13 mouse cellular contexts compared by ENCODE assay signal in genomic region chr4:63400541-63401306, GRCm38 (mm10). TPM values are rescaled to one million over a fixed set of nuclear protein-coding genes. Genes with fewer than 3 reads are reported as not detected.
A peak's percentile ranks its signal among the peaks of the same experiment; 100 is the strongest.
DNase-seq lines count a peak whose midpoint lies in the region; ATAC-seq and TF ChIP-seq lines count a peak whose summit lies in the region.
"Had no signal": no experiment of that assay in that cellular context is flagged by ENCODE, and none has a peak within 500 bp of the region (broad histone marks: within the 10 kb centered on the region; RNA-seq: fewer than 3 reads in every experiment).

No protein-coding gene starts in this region.

- peak; percentile 11 for DNase-seq in 416B (ENCODE audit: low read depth)
- DNase-seq in left cerebral cortex, postnatal 14 days (ENCODE audit: low spot score in 2 of 2) = no peak
- no peak for DNase-seq in frontal cortex, postnatal 10 days (ENCODE audit: low spot score in 2 of 2)
- DNase-seq in cerebellum, adult 9-10 months = no peak
- DNase-seq: forebrain, postnatal 0 days; left cerebral cortex, postnatal 4 days had no signal

- H3K27ac ChIP-seq in forebrain, embryonic 13.5 days = no peak overlapping the region
- no peak overlapping the region for H3K27ac ChIP-seq in forebrain, embryonic 15.5 days (replicated peaks)
- H3K27ac ChIP-seq in embryonic fibroblast, embryonic 13.5 days (ENCODE audit: insufficient read depth, low read length) = peak overlapping the region; percentile 84
- H3K27ac ChIP-seq: neural tube, embryonic 15.5 days had no signal

- 94% methylated on average over 18 of the region's 18 CpGs for WGBS in forebrain, embryonic 13.5 days
- WGBS in forebrain, embryonic 15.5 days = 90% methylated on average over 18 of the region's 18 CpGs

- no peaks in the 10 kb centered on the region for H3K9me3 ChIP-seq in forebrain, embryonic 13.5 days (replicated peaks)
- no peaks in the 10 kb centered on the region for H3K9me3 ChIP-seq in forebrain, embryonic 15.5 days
- H3K9me3 ChIP-seq: neural tube, embryonic 15.5 days had no signal

- H3K9ac ChIP-seq in forebrain, embryonic 13.5 days = no peak overlapping the region
- no peak overlapping the region for H3K9ac ChIP-seq in forebrain, embryonic 15.5 days (replicated peaks)
- H3K9ac ChIP-seq: forebrain, postnatal 0 days; neural tube, embryonic 15.5 days had no signal

- intact Hi-C loops in left cerebral cortex, postnatal 14 days (cut with DNase I) = loop anchor here (10.0 kb wide), 1 partner anchor 216 kb away; no protein-coding TSS in a partner anchor

- TF ChIP-seq CTCF in embryonic fibroblast, embryonic 13.5 days (IDR thresholded peaks at IDR 0.05; ENCODE audit: borderline replicate concordance, insufficient read depth, low read length) = no peak

- peak overlapping the region; percentile 55; the same call in 1 of the 2 replicates for H3K4me2 ChIP-seq in forebrain, embryonic 13.5 days
- no peak overlapping the region for H3K4me2 ChIP-seq in forebrain, embryonic 15.5 days (replicated peaks)
- H3K4me2 ChIP-seq: neural tube, embryonic 15.5 days had no signal

- ATAC-seq in forebrain, embryonic 13.5 days = no peak
- no peak for ATAC-seq in forebrain, embryonic 15.5 days (replicated peaks)
- ATAC-seq in megakaryocyte progenitor cell, adult 5-6 weeks (replicated peaks; ENCODE audit: poor library complexity) = peak; percentile 27
- ATAC-seq: forebrain, postnatal 0 days had no signal

- TF ChIP-seq POLR2A in embryonic fibroblast, embryonic 13.5 days (IDR thresholded peaks at IDR 0.05; ENCODE audit: low read depth, low read length) = no peak

- H3K4me1 ChIP-seq in forebrain, embryonic 13.5 days = peaks cover 77% of the 10 kb centered on the region
- peaks cover 67% of the 10 kb centered on the region for H3K4me1 ChIP-seq in forebrain, embryonic 15.5 days
- H3K4me1 ChIP-seq in embryonic fibroblast, embryonic 13.5 days (ENCODE audit: control insufficient read depth, insufficient read depth, low read length) = peaks cover 29% of the 10 kb centered on the region

- H3K27me3 ChIP-seq in forebrain, embryonic 13.5 days = no peaks in the 10 kb centered on the region
- no peaks in the 10 kb centered on the region for H3K27me3 ChIP-seq in forebrain, embryonic 15.5 days
- H3K27me3 ChIP-seq: neural tube, embryonic 15.5 days had no signal

- no peak overlapping the region for H3K4me3 ChIP-seq in forebrain, embryonic 13.5 days
- H3K4me3 ChIP-seq in forebrain, embryonic 15.5 days = no peak overlapping the region
- H3K4me3 ChIP-seq in embryonic fibroblast, embryonic 13.5 days (ENCODE audit: insufficient read depth, low read length) = no peak overlapping the region
- H3K4me3 ChIP-seq: neural tube, embryonic 15.5 days had no signal

- peaks cover 32% of the 10 kb centered on the region for H3K36me3 ChIP-seq in forebrain, embryonic 13.5 days (ENCODE audit: poor library complexity, severe bottlenecking)
- H3K36me3 ChIP-seq in forebrain, embryonic 15.5 days = 0 out of 2 replicates have a peak, but pooled peaks cover 5% of the 10 kb centered on the region
- H3K36me3 ChIP-seq: neural tube, embryonic 15.5 days had no signal

RNA-seq across cellular contexts. Expression of gene Akna, which starts 2.4 kb away (rescaled TPM):
- 21.7 and 23.1 TPM in 2 replicates for polyA plus RNA-seq in forebrain, embryonic 13.5 days (2015; fragmentation: Nextera tagmentation; extraction: Ambion mirVana)
- polyA plus RNA-seq in forebrain, embryonic 15.5 days (2015; fragmentation: Nextera tagmentation; extraction: Ambion mirVana) = 12.4 and 16.0 TPM in 2 replicates
- 4.0 and 6.7 TPM in 2 replicates for polyA plus RNA-seq in embryonic fibroblast, embryonic 13.5 days (2011; ENCODE audit: insufficient read length, low read depth, missing spikeins)
- total RNA-seq in megakaryocyte progenitor cell, adult 5-6 weeks (2015) = 20.9 and 26.7 TPM in 2 replicates
- total RNA-seq in megakaryocyte progenitor cell, adult 5-6 weeks (2017) = 11.8 and 13.7 TPM in 2 replicates
- 1 to 10 TPM; 3.9 to 4.0 TPM for total RNA-seq in left cerebral cortex, postnatal 14 days (2021)

RNA-seq across cellular contexts. Expression of gene Orm2, which starts 38.5 kb away (rescaled TPM):
- polyA plus RNA-seq in forebrain, embryonic 13.5 days (2015; fragmentation: Nextera tagmentation; extraction: Ambion mirVana) = not detected in 2 replicates
- polyA plus RNA-seq in forebrain, embryonic 15.5 days (2015; fragmentation: Nextera tagmentation; extraction: Ambion mirVana) = not detected in 2 replicates
- not detected in 2 replicates for polyA plus RNA-seq in embryonic fibroblast, embryonic 13.5 days (2011; ENCODE audit: insufficient read length, low read depth, missing spikeins)
- not detected in 2 replicates for total RNA-seq in megakaryocyte progenitor cell, adult 5-6 weeks (2015)
- total RNA-seq in megakaryocyte progenitor cell, adult 5-6 weeks (2017) = not detected in 2 replicates
- not detected for total RNA-seq in left cerebral cortex, postnatal 14 days (2021)
- total RNA-seq: forebrain, postnatal 0 days; left cerebral cortex, postnatal 4 days had no signal
- polyA plus RNA-seq: C2C12; forebrain, postnatal 0 days; intestine, embryonic 14.5 days; neural tube, embryonic 15.5 days had no signal

RNA-seq across cellular contexts. Expression of gene Orm3, which starts 44.8 kb away (rescaled TPM):
- polyA plus RNA-seq in forebrain, embryonic 13.5 days (2015; fragmentation: Nextera tagmentation; extraction: Ambion mirVana) = not detected in 2 replicates
- not detected in 2 replicates for polyA plus RNA-seq in forebrain, embryonic 15.5 days (2015; fragmentation: Nextera tagmentation; extraction: Ambion mirVana)
- polyA plus RNA-seq in embryonic fibroblast, embryonic 13.5 days (2011; ENCODE audit: insufficient read length, low read depth, missing spikeins) = not detected in 2 replicates
- not detected in 2 replicates for total RNA-seq in megakaryocyte progenitor cell, adult 5-6 weeks (2015)
- total RNA-seq in megakaryocyte progenitor cell, adult 5-6 weeks (2017) = not detected in 2 replicates
- not detected for total RNA-seq in left cerebral cortex, postnatal 14 days (2021)
- total RNA-seq: forebrain, postnatal 0 days; left cerebral cortex, postnatal 4 days had no signal
- polyA plus RNA-seq: C2C12; forebrain, postnatal 0 days; intestine, embryonic 14.5 days; neural tube, embryonic 15.5 days had no signal

RNA-seq across cellular contexts. Expression of gene Orm1, which starts 56.4 kb away (rescaled TPM):
- not detected in 2 replicates for polyA plus RNA-seq in forebrain, embryonic 13.5 days (2015; fragmentation: Nextera tagmentation; extraction: Ambion mirVana)
- not detected in 2 replicates for polyA plus RNA-seq in forebrain, embryonic 15.5 days (2015; fragmentation: Nextera tagmentation; extraction: Ambion mirVana)
- polyA plus RNA-seq in embryonic fibroblast, embryonic 13.5 days (2011; ENCODE audit: insufficient read length, low read depth, missing spikeins) = not detected in 2 replicates
- total RNA-seq in megakaryocyte progenitor cell, adult 5-6 weeks (2015) = 1.5 and 4.2 TPM in 2 replicates
- total RNA-seq in megakaryocyte progenitor cell, adult 5-6 weeks (2017) = 4.7 and 6.6 TPM in 2 replicates
- total RNA-seq in left cerebral cortex, postnatal 14 days (2021) = not detected
- total RNA-seq: forebrain, postnatal 0 days; left cerebral cortex, postnatal 4 days had no signal
- polyA plus RNA-seq: forebrain, postnatal 0 days; intestine, embryonic 14.5 days; neural tube, embryonic 15.5 days had no signal
